Mouse (Mus musculus) liver, adult 2 months (tissue): ENCODE measurements around the gene Asb13.

ENCODE experiments used
- CTCF ChIP-seq: fragments of 200-500 bp; IDR thresholded peaks from 2 replicates; pipeline ENCODE4 v1.5.1; 2011; ENCODE audit warnings: low read depth, low read length, control low read depth
- POLR2A ChIP-seq: fragments of 200-500 bp; IDR thresholded peaks from 2 replicates; pipeline ENCODE4 v1.6.1; 2011; ENCODE audit warnings: low read length, control low read depth; ENCODE audit not compliant: insufficient read depth; ENCODE audit errors: extremely low read depth

- TF ChIP-seq CTCF (peak; percentile 76), POLR2A (no peak)
Observed at GRCm38 (mm10) chr13:3665308-3665723, 31.5 kb downstream of the Asb13 start.
